Mouse (Mus musculus) left cerebral cortex, postnatal 4 days (tissue): ENCODE results near the gene Rab5if. TPM values are rescaled to one million over a fixed set of nuclear protein-coding genes. Genes with fewer than 3 reads are reported as not detected.
A peak's percentile ranks its signal among the peaks of the same experiment; 100 is the strongest.
"Not testable (repeated sequence)": the region's sequence is repeated elsewhere in the genome, so short reads cannot be mapped to it uniquely, and the experiment has no call there.

Source experiments
- DNase-seq: peaks from one replicate; pipeline ENCODE4 v3.0.0-alpha.2; 2022
- intact Hi-C: fragments of 180-260 bp; cut with DNase I; formaldehyde crosslinking; loops from one replicate; pipeline ENCODE4 v1.15.1; 2025
- total RNA-seq, 2 experiments: library from RNA; stranded (reverse); gene quantifications; 2 replicates each; pipeline ENCODE4 v1.2.3; 2021

The Rab5if gene
- total RNA-seq, 2 experiments from 2014 or later = 104 to 105 TPM

- intact Hi-C loops = loop anchor here (10.0 kb wide), 1 partner anchor 49 kb away; no protein-coding TSS in a partner anchor
- DNase-seq = not testable (repeated sequence)
Observed at GRCm38 (mm10) chr2:156853584-156853983, 9.3 kb upstream of the Rab5if start.

- intact Hi-C loops = loop anchor here (10.0 kb wide), 1 partner anchor 49 kb away; no protein-coding TSS in a partner anchor
- peak; percentile 62 for DNase-seq
Observed at GRCm38 (mm10) chr2:156853999-156854771, 8.7 kb upstream of the Rab5if start.

- no peak for DNase-seq
- intact Hi-C loops = loop anchor here (10.0 kb wide), 1 partner anchor 52 kb away; no protein-coding TSS in a partner anchor
Observed at GRCm38 (mm10) chr2:156856311-156856710, 6.6 kb upstream of the Rab5if start.

GRCm38 (mm10) chr2:156857385-156857791, 5.5 kb upstream of the Rab5if start:
- intact Hi-C loops = loop anchor here (10.0 kb wide), 1 partner anchor 53 kb away; no protein-coding TSS in a partner anchor

GRCm38 (mm10) chr2:156857835-156858234, 5.1 kb upstream of the Rab5if start, which contains the start of gene 4930518I15Rik:
Gene 4930518I15Rik (minus strand): TSS chr2:156857946.
- intact Hi-C loops = loop anchor here (10.0 kb wide), 1 partner anchor 53 kb away; no protein-coding TSS in a partner anchor
- no peak for DNase-seq

More at GRCm38 (mm10) chr2:156857385-156857791, 5.5 kb upstream of the Rab5if start:
- DNase-seq = no peak

- intact Hi-C loops = loop anchor here (10.0 kb wide), 1 partner anchor 54 kb away; no protein-coding TSS in a partner anchor
- DNase-seq = no peak
Observed at GRCm38 (mm10) chr2:156858671-156859070, 4.3 kb upstream of the Rab5if start.

GRCm38 (mm10) chr2:156862041-156862717, 749 bp upstream of the Rab5if start:
- DNase-seq = peak; percentile 19
- intact Hi-C loops = no loop called here

- intact Hi-C loops = no loop called here
- no peak for DNase-seq
Observed at GRCm38 (mm10) chr2:156863487-156864160, 696 bp downstream of the Rab5if start.

- intact Hi-C loops = no loop called here
- DNase-seq = peak; percentile 25
Observed at GRCm38 (mm10) chr2:156864481-156864880, 1.6 kb downstream of the Rab5if start.

GRCm38 (mm10) chr2:156868994-156869393, 6.1 kb downstream of the Rab5if start:
- DNase-seq = peak; percentile 20
- intact Hi-C loops = no loop called here

- intact Hi-C loops = no loop called here
- DNase-seq = no peak
Observed at GRCm38 (mm10) chr2:156869554-156869953, 6.6 kb downstream of the Rab5if start.

GRCm38 (mm10) chr2:156870519-156870918, 7.6 kb downstream of the Rab5if start:
- intact Hi-C loops = loop anchor here (5.0 to 10.0 kb wide), 2 partner anchors 127 to 224 kb away; no protein-coding TSS in a partner anchor
- peak; percentile 37 for DNase-seq

GRCm38 (mm10) chr2:156873629-156874028, 10.7 kb downstream of the Rab5if start:
- intact Hi-C loops = loop anchor here (5.0 to 10.0 kb wide), 2 partner anchors 124 to 221 kb away; no protein-coding TSS in a partner anchor
- DNase-seq = peak; percentile 53

GRCm38 (mm10) chr2:156874047-156874759, 11.3 kb downstream of the Rab5if start:
- DNase-seq = no peak
- intact Hi-C loops = loop anchor here (5.0 to 10.0 kb wide), 2 partner anchors 123 to 221 kb away; no protein-coding TSS in a partner anchor

GRCm38 (mm10) chr2:156874760-156875510, 12.0 kb downstream of the Rab5if start:
- DNase-seq = peak; percentile 27
- intact Hi-C loops = loop anchor here (5.0 to 10.0 kb wide), 2 partner anchors 122 to 220 kb away; no protein-coding TSS in a partner anchor

GRCm38 (mm10) chr2:156877726-156878125, 14.8 kb downstream of the Rab5if start:
- DNase-seq = no peak
- intact Hi-C loops = loop anchor here (10.0 kb wide), 1 partner anchor 217 kb away; no protein-coding TSS in a partner anchor

GRCm38 (mm10) chr2:156879541-156879940, 16.6 kb downstream of the Rab5if start:
- intact Hi-C loops = loop anchor here (10.0 kb wide), 1 partner anchor 215 kb away; no protein-coding TSS in a partner anchor

GRCm38 (mm10) chr2:156882431-156883001, 19.6 kb downstream of the Rab5if start:
- intact Hi-C loops = no loop called here
- no peak for DNase-seq

More at GRCm38 (mm10) chr2:156879541-156879940, 16.6 kb downstream of the Rab5if start:
- no peak for DNase-seq
